Mouse (Mus musculus) stomach, embryonic 14.5 days (tissue): ENCODE results near the gene 1300017J02Rik. TPM values are rescaled to one million over a fixed set of nuclear protein-coding genes. Genes with fewer than 3 reads are reported as not detected.

ENCODE experiments used
- ATAC-seq: fragments of 200-750 bp; cut with Nextera tagmentation; 2 replicates; pipeline ENCODE4 v1.8.0; 2017; ENCODE audit warnings: low read depth, moderate TSS enrichment; ENCODE audit not compliant: insufficient number of reproducible peaks, insufficient read depth, low FRiP score
- H3K27ac ChIP-seq: fragments of 300-500 bp; sonication (generic); 2 replicates; pipeline ENCODE4 v1.5.1; 2014; ENCODE audit warnings: mild to moderate bottlenecking, low read length, moderate library complexity, mixed read lengths
- H3K27me3 ChIP-seq: fragments of 300-500 bp; sonication (generic); 2 replicates; pipeline ENCODE4 v1.6.1; 2014; ENCODE audit warnings: low read length, control low read depth, mixed read lengths; ENCODE audit not compliant: control insufficient read depth, insufficient read depth
- H3K36me3 ChIP-seq: fragments of 300-500 bp; sonication (generic); 2 replicates; pipeline ENCODE4 v1.6.1; 2014; ENCODE audit warnings: mild to moderate bottlenecking, control low read depth, low read length, moderate library complexity, mixed read lengths; ENCODE audit not compliant: control insufficient read depth, insufficient read depth
- H3K4me1 ChIP-seq: fragments of 300-500 bp; sonication (generic); 2 replicates; pipeline ENCODE4 v1.6.1; 2014; ENCODE audit warnings: low read length, control low read depth, mixed read lengths; ENCODE audit not compliant: control insufficient read depth, insufficient read depth
- H3K4me2 ChIP-seq: fragments of 300-500 bp; sonication (generic); replicated peaks from 2 replicates; pipeline ENCODE4 v1.6.1; 2014; ENCODE audit warnings: low read depth, low read length, control low read depth
- H3K4me3 ChIP-seq: fragments of 300-500 bp; sonication (generic); 2 replicates; pipeline ENCODE4 v1.5.1; 2014; ENCODE audit warnings: low read depth, low read length, control low read depth
- H3K9ac ChIP-seq: fragments of 300-500 bp; sonication (generic); replicated peaks from 2 replicates; pipeline ENCODE4 v1.6.1; 2014; ENCODE audit warnings: low read depth, mild to moderate bottlenecking, control low read depth, low read length, moderate library complexity, mixed read lengths
- H3K9me3 ChIP-seq: fragments of 300-500 bp; sonication (generic); 2 replicates; pipeline ENCODE4 v1.6.1; 2016; ENCODE audit warnings: low read depth, low read length, control low read depth; ENCODE audit not compliant: control insufficient read depth
- WGBS: fragments of 180-500 bp; shearing (Covaris S2); extraction: QIAGEN DNeasy Blood & Tissue Kit; methylation state at CpG from one replicate; pipeline ENCODE4 v1.1.7; 2014; 5-methylcytosine and 5-hydroxymethylcytosine counted together
- polyA plus RNA-seq: library from polyadenylated mRNA; unstranded; fragments of >200 nt; fragmentation: Nextera tagmentation; extraction: Ambion mirVana; gene quantifications from 2 replicates; pipeline ENCODE4 v1.2.1, GENCODE M21; 2014

The 1300017J02Rik gene
- polyA plus RNA-seq, 1 experiment from 2014 or later, result not detected

GRCm38 (mm10) chr9:103287840-103288488 is 16.9 kb downstream of the 1300017J02Rik start:
- H3K9ac ChIP-seq, result no peak overlapping the region
- H3K4me3 ChIP-seq, result no peak overlapping the region
- H3K4me1 ChIP-seq, result no peaks in the 10 kb centered on the region
- H3K9me3 ChIP-seq, result no peaks in the 10 kb centered on the region
- no peaks in the 10 kb centered on the region for H3K27me3 ChIP-seq
- ATAC-seq, result peak; percentile 82; the same call in 1 of the 2 replicates
- no peak overlapping the region for H3K4me2 ChIP-seq
- 74% methylated on average over 19 of the region's 19 CpGs for WGBS
- H3K36me3 ChIP-seq, result no peaks in the 10 kb centered on the region
- no peak overlapping the region for H3K27ac ChIP-seq

GRCm38 (mm10) chr9:103286901-103287422 is 17.9 kb downstream of the 1300017J02Rik start:
- no peak overlapping the region for H3K4me2 ChIP-seq
- H3K36me3 ChIP-seq, result no peaks in the 10 kb centered on the region
- no peak for ATAC-seq
- H3K27ac ChIP-seq, result no peak overlapping the region
- no peaks in the 10 kb centered on the region for H3K4me1 ChIP-seq
- no peak overlapping the region for H3K9ac ChIP-seq
- H3K4me3 ChIP-seq, result no peak overlapping the region
- 53% methylated on average over 13 of the region's 13 CpGs for WGBS
- no peaks in the 10 kb centered on the region for H3K9me3 ChIP-seq
- H3K27me3 ChIP-seq, result no peaks in the 10 kb centered on the region

GRCm38 (mm10) chr9:103286396-103286795 is 18.5 kb downstream of the 1300017J02Rik start:
- Histone ChIP-seq H3K4me1 (no peaks in the 10 kb centered on the region), H3K4me2 (no peak overlapping the region), H3K27ac (no peak overlapping the region), H3K27me3 (no peaks in the 10 kb centered on the region), H3K4me3 (no peak overlapping the region), H3K36me3 (no peaks in the 10 kb centered on the region), H3K9ac (no peak overlapping the region), H3K9me3 (no peaks in the 10 kb centered on the region)
- ATAC-seq, result no peak
- WGBS, result 39% methylated on average over 4 of the region's 4 CpGs

GRCm38 (mm10) chr9:103276876-103277275 is 28.0 kb downstream of the 1300017J02Rik start:
- ATAC-seq, result no peak
- no peak overlapping the region for H3K4me3 ChIP-seq
- no peaks in the 10 kb centered on the region for H3K4me1 ChIP-seq
- no peaks in the 10 kb centered on the region for H3K27me3 ChIP-seq
- no peak overlapping the region for H3K4me2 ChIP-seq
- H3K27ac ChIP-seq, result no peak overlapping the region
- H3K9me3 ChIP-seq, result no peaks in the 10 kb centered on the region
- no peaks in the 10 kb centered on the region for H3K36me3 ChIP-seq
- 77% methylated on average over 6 of the region's 6 CpGs for WGBS
- H3K9ac ChIP-seq, result no peak overlapping the region

GRCm38 (mm10) chr9:103275676-103276075 is 29.2 kb downstream of the 1300017J02Rik start:
- Histone ChIP-seq H3K4me2 (no peak overlapping the region), H3K36me3 (no peaks in the 10 kb centered on the region), H3K4me3 (no peak overlapping the region), H3K27me3 (no peaks in the 10 kb centered on the region), H3K4me1 (no peaks in the 10 kb centered on the region), H3K27ac (no peak overlapping the region), H3K9me3 (no peaks in the 10 kb centered on the region), H3K9ac (no peak overlapping the region)
- 83% methylated on average over 1 of the region's 1 CpGs for WGBS
- no peak for ATAC-seq

- Histone ChIP-seq H3K9ac (no peak overlapping the region), H3K27ac (no peak overlapping the region), H3K9me3 (no peaks in the 10 kb centered on the region), H3K4me3 (no peak overlapping the region), H3K36me3 (no peaks in the 10 kb centered on the region), H3K27me3 (no peaks in the 10 kb centered on the region), H3K4me2 (no peak overlapping the region), H3K4me1 (no peaks in the 10 kb centered on the region)
- 67% methylated on average over 8 of the region's 8 CpGs for WGBS
- ATAC-seq, result no peak
Measured at GRCm38 (mm10) chr9:103274819-103275218, 30.1 kb downstream of the 1300017J02Rik start.

- H3K27me3 ChIP-seq, result no peaks in the 10 kb centered on the region
- H3K4me1 ChIP-seq, result no peaks in the 10 kb centered on the region
- H3K36me3 ChIP-seq, result no peaks in the 10 kb centered on the region
- H3K27ac ChIP-seq, result no peak overlapping the region
- no peak overlapping the region for H3K4me3 ChIP-seq
- WGBS, result 10% methylated on average over 4 of the region's 4 CpGs
- no peak overlapping the region for H3K4me2 ChIP-seq
- no peak overlapping the region for H3K9ac ChIP-seq
- ATAC-seq, result no peak
- H3K9me3 ChIP-seq, result no peaks in the 10 kb centered on the region
Measured at GRCm38 (mm10) chr9:103271104-103271503, 33.8 kb downstream of the 1300017J02Rik start.

- no peak overlapping the region for H3K4me2 ChIP-seq
- H3K36me3 ChIP-seq, result no peaks in the 10 kb centered on the region
- no peak overlapping the region for H3K4me3 ChIP-seq
- ATAC-seq, result no peak
- no peaks in the 10 kb centered on the region for H3K9me3 ChIP-seq
- H3K27ac ChIP-seq, result no peak overlapping the region
- WGBS, result 88% methylated on average over 4 of the region's 4 CpGs
- no peaks in the 10 kb centered on the region for H3K4me1 ChIP-seq
- H3K27me3 ChIP-seq, result no peaks in the 10 kb centered on the region
- H3K9ac ChIP-seq, result no peak overlapping the region
Measured at GRCm38 (mm10) chr9:103265778-103266177, 39.1 kb downstream of the 1300017J02Rik start.

GRCm38 (mm10) chr9:103252906-103253305 is 52.0 kb downstream of the 1300017J02Rik start:
- no peaks in the 10 kb centered on the region for H3K27me3 ChIP-seq
- H3K4me2 ChIP-seq, result no peak overlapping the region
- H3K4me1 ChIP-seq, result no peaks in the 10 kb centered on the region
- H3K27ac ChIP-seq, result no peak overlapping the region
- ATAC-seq, result no peak
- no peaks in the 10 kb centered on the region for H3K36me3 ChIP-seq
- 73% methylated on average over 5 of the region's 5 CpGs for WGBS
- no peaks in the 10 kb centered on the region for H3K9me3 ChIP-seq
- H3K9ac ChIP-seq, result no peak overlapping the region
- no peak overlapping the region for H3K4me3 ChIP-seq
